Comparison of ENCODE assay signal across 9 mouse cellular contexts in genomic region chr9:63074023-63074750, GRCm38 (mm10).
DNase-seq lines count a peak whose midpoint lies in the region; ATAC-seq and TF ChIP-seq lines count a peak whose summit lies in the region.
"Had no signal": no experiment of that assay in that cellular context is flagged by ENCODE, and none has a peak within 500 bp of the region (broad histone marks: within the 10 kb centered on the region; RNA-seq: fewer than 3 reads in every experiment).

No protein-coding gene starts in this region.

- no peaks in the 10 kb centered on the region for H3K27me3 ChIP-seq in kidney, embryonic 14.5 days (ENCODE audit: control insufficient read depth, insufficient read depth, low read length)
- H3K27me3 ChIP-seq in intestine, embryonic 15.5 days (replicated peaks): no peaks in the 10 kb centered on the region

- H3K36me3 ChIP-seq in kidney, embryonic 14.5 days (ENCODE audit: control insufficient read depth, insufficient read depth, low read length): no peaks in the 10 kb centered on the region
- H3K36me3 ChIP-seq in intestine, embryonic 15.5 days: no peaks in the 10 kb centered on the region

- H3K4me3 ChIP-seq in kidney, embryonic 14.5 days (ENCODE audit: low read length): no peak overlapping the region
- H3K4me3 ChIP-seq in cortical plate, adult 2 months (ENCODE audit: insufficient read depth, low read length): no peak overlapping the region
- no peak overlapping the region for H3K4me3 ChIP-seq in intestine, embryonic 15.5 days (replicated peaks)

- no peak for TF ChIP-seq POLR2A in cortical plate, adult 2 months (IDR thresholded peaks at IDR 0.05; ENCODE audit: extremely low read depth, insufficient read depth, low read length)

- peak overlapping the region; percentile 48; the same call in 1 of the 2 replicates for H3K27ac ChIP-seq in kidney, embryonic 14.5 days (ENCODE audit: low read depth, low read length)
- H3K27ac ChIP-seq in cortical plate, adult 2 months (ENCODE audit: insufficient read depth, low read length): peak overlapping the region; percentile 49; the same call in 1 of the 2 replicates
- H3K27ac ChIP-seq in intestine, embryonic 15.5 days: 0 out of 2 replicates have a peak overlapping the region, but pooled peaks have one; percentile 8

- TF ChIP-seq CTCF in cortical plate, adult 2 months (IDR thresholded peaks at IDR 0.05; ENCODE audit: extremely low read depth, insufficient read depth, low read length): no peak

- DNase-seq in kidney, adult 11 months: no peak
- DNase-seq in 416B (ENCODE audit: low read depth): peak; percentile 9
- DNase-seq in frontal cortex, adult 2 months (ENCODE audit: extremely low spot score in 1 of 2, low spot score in 1 of 2): no peak
- no peak for DNase-seq in right cerebral cortex, postnatal 10 days (ENCODE audit: low spot score in 2 of 2)
- DNase-seq in left cerebral cortex, postnatal 4 days: no peak

- no peak overlapping the region for H3K9ac ChIP-seq in kidney, embryonic 14.5 days (ENCODE audit: low read depth, low read length)
- H3K9ac ChIP-seq in intestine, embryonic 15.5 days: no peak overlapping the region

- intact Hi-C loops in left cerebral cortex, postnatal 4 days (cut with DNase I): no loop called here

- 0 out of 2 replicates have a peak, but pooled peaks have one; percentile 43 for ATAC-seq in kidney, embryonic 14.5 days (ENCODE audit: low FRiP score, low TSS enrichment)
- ATAC-seq in intestine, embryonic 15.5 days: no peak
- ATAC-seq: forebrain, embryonic 14.5 days had no signal

- H3K9me3 ChIP-seq in kidney, embryonic 14.5 days (ENCODE audit: control insufficient read depth, low read length): no peaks in the 10 kb centered on the region
- H3K9me3 ChIP-seq in intestine, embryonic 15.5 days: no peaks in the 10 kb centered on the region

- WGBS in kidney, embryonic 14.5 days: 19% methylated on average over 10 of the region's 10 CpGs
- 18% methylated on average over 10 of the region's 10 CpGs for WGBS in intestine, embryonic 15.5 days

- H3K4me2 ChIP-seq in kidney, embryonic 14.5 days (replicated peaks; ENCODE audit: low read depth, low read length): no peak overlapping the region; the same call in 1 of the 2 replicates
- H3K4me2 ChIP-seq in intestine, embryonic 15.5 days (replicated peaks): peak overlapping the region; percentile 32

- peaks cover 15% of the 10 kb centered on the region for H3K4me1 ChIP-seq in kidney, embryonic 14.5 days (ENCODE audit: control insufficient read depth, insufficient read depth, low read length)
- peaks cover 4% of the 10 kb centered on the region; the same call in 1 of the 2 replicates for H3K4me1 ChIP-seq in cortical plate, adult 2 months (ENCODE audit: control insufficient read depth, insufficient read depth, low read length)
- peaks cover 17% of the 10 kb centered on the region for H3K4me1 ChIP-seq in intestine, embryonic 15.5 days (replicated peaks)
